Mouse (Mus musculus) heart, postnatal 10 days (tissue): ENCODE measurements around the gene Pou3f3. TPM values are rescaled to one million over a fixed set of nuclear protein-coding genes. Genes with fewer than 3 reads are reported as not detected.

Source experiments
- DNase-seq, 2 experiments: peaks; one replicate each; pipeline ENCODE4 v3.0.0; 2021
- intact Hi-C: fragments of 180-260 bp; cut with DNase I; formaldehyde crosslinking; loops from one replicate; pipeline ENCODE4 v1.15.1; 2025
- total RNA-seq, 2 experiments: library from RNA; stranded (reverse); gene quantifications; 2 replicates each; pipeline ENCODE4 v1.2.3; 2021

The Pou3f3 gene
- not detected for total RNA-seq

DNA sequence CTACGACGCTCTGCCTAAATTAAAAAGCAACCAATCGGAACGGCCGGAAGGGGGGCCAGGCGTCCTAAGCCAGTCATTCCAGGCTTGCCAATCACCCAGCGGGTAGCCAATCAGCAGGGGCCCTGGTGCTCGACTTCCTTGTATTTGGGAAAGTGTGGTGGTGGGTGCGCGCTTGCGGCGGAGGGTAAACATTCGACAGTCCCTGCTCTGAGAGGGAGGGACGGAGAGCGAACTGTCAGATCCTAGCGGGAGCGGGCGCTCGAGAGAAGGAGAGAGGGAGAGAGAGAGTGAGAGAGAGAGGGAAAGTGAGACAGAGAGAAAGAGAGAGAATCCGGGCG lies at the start of gene Pou3f3:
Pou3f3 (plus strand) TSS at position 191 of the 338 bp plus-strand sequence.
- intact Hi-C loops: loop anchor here (10.0 kb wide), 1 partner anchor 1421 kb away; no protein-coding TSS in a partner anchor
- peak in 1 of 2 experiments; percentile 60 for DNase-seq

- intact Hi-C loops: no loop called here
- no peak for DNase-seq
Measured at GRCm38 (mm10) chr1:42648366-42648935, 47.1 kb upstream of the Pou3f3 start.

DNA sequence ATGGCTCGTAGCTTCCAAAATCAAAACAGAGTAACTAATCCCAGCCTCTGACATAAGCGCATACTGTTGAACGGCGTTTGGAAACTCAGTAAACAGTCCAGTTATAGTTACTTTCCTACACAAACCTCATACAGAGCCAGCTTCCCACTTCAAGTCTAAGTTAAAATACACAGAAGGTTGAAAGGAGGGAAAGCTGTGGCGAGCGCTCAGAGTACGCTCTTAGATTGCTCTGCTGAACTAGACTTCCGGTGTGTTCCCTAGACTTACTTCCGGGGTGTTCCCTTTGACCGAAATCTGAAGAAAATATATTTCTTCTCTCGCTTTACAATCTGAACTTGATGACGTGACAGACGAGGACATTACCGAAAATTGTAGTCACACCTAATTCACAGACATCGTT lies 44.1 kb upstream of the Pou3f3 start:
- no peak for DNase-seq
- intact Hi-C loops: no loop called here

GRCm38 (mm10) chr1:42667546-42667945 lies 28.0 kb upstream of the Pou3f3 start:
- intact Hi-C loops: no loop called here
- no peak for DNase-seq

DNA sequence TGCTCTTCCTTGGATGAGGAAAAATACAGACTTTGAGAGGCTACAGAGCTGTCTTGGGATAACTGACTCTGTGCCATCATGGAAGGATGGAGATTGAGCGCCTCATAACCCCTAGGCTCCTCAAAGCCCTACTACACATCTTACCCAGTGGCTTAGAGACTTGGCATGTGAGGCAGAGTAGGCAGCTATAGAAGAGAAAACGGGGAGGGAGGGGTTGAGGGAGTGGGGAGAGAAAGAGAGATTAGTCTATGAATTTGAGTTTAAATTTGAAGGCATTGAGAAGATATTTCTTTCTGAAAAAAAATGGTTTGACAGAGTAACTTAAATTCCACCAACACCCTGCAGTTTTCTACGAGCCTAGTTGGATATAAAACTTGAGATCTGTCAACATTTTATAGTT lies 14.9 kb upstream of the Pou3f3 start:
- DNase-seq: no peak
- intact Hi-C loops: no loop called here

GRCm38 (mm10) chr1:42681762-42682161 lies 13.8 kb upstream of the Pou3f3 start:
- DNase-seq: no peak
- intact Hi-C loops: no loop called here

DNA sequence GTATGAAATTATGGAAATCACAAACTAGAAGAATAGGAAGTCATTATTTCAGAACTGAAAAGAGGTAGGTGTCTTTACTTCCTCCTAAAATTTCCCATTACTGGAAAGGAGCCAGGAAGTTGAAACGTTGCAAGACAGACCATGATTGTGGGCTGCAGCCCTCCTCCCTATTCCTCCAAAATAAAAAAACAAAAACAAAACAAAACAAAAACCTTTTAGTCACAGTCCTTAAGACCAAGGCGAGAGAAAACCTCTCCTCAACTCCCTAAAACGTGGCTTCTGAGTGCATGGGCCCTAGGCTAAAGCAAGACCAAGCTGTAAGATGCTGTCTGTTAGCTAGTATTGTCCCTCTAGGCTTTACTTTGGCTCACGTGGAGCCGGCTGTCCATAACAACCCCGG lies 11.7 kb upstream of the Pou3f3 start:
- no peak for DNase-seq
- intact Hi-C loops: no loop called here

- intact Hi-C loops: no loop called here
Measured at GRCm38 (mm10) chr1:42684345-42684744, 11.2 kb upstream of the Pou3f3 start.

DNA sequence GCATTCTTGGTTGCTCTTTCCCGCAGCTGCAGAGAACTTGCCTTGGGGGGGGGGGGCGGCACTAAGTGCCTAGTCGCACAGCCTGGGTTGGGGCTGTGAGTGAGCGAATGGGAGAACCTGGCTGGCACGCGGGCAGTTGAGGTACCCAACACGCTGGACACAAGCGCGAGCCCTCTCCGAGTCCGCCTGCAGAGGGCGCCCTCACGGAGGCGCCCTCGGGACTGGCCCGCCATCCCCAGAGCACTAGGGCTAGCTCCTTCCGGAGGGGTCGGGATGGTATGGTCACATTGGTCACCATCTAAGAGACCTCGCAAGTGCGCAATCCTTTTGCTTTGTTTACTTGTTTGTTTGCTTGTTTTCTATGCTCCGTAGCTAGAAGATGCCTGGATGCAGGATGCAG lies 10.8 kb upstream of the Pou3f3 start:
- intact Hi-C loops: no loop called here
- DNase-seq: no peak

More at GRCm38 (mm10) chr1:42684345-42684744, 11.2 kb upstream of the Pou3f3 start:
- DNase-seq: no peak

DNA sequence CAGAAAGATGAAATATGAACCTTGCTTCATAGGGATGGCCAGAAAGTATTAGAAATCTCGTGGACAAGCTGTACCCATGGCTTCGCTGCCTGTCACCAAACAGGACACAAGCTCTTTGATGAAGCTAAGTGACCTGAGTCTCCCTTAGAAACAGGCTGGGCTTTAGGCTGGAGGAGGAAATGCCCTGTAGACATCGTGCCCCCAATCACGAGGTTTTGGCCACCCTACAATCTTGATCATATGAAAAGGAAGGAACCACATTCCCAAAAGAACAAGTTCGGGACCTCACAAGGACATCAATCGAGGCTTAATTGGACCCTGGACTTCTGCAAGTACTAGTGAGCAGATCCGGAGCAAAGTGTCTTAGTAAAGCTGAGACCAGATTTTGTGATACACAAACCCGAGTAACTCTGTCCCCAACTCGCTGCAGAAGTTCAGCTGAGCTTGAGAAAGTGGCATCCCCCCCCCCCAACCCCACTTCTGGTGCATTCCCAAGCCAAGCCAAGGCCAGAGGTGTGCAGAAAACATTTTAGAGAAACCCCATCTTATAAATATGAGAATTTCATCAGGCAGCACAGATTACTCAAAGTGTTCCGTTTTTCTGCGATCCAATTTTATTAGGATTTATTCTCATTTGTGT lies 10.1 kb upstream of the Pou3f3 start:
- intact Hi-C loops: no loop called here
- DNase-seq: no peak

DNA sequence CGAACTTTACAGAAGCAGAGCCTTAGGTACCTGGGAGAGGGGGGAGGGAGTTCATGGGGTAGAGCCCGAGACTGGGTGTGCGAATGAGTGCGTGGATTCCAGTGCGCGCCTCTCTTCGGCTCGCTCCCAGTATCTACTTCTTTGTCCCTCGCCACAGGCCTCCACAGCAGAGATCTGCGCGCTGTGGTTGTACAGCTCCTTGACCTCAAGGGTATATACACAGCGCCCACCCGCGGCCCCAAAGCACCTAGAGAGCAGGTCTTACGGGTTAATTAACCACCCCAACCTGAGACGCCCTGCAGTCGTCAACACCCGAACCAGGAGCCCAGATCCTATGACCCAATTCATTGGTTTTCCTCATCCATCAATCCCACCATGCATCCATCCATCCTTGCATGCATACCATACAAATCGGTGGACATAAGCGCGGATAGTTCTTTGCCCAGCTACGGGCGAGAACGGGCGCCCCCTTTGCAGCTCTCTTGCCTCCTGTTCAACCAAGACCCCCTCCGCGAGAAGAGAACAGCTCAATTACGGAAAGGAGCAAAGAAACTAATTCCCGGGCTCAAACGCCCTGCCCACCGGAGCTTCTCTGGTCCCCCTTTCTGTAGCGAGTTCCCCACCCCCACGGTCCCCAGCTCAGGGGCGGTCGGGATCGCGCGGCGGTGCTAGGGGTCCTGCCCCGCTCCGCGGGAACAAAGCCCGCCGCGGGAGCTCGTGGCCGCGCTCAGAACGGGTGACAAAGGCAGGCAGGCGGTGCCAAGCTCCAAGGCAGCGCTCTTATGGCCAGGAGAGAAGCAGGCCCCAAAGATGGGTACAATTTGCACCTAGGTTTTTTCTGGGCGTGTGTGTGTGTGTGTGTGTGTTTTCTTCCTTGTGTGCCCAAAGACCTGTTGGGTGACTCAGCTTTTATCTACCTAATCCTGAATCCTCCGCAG lies 9.1 kb upstream of the Pou3f3 start:
- no peak for DNase-seq
- intact Hi-C loops: no loop called here

- intact Hi-C loops: no loop called here
- no peak for DNase-seq
Measured at GRCm38 (mm10) chr1:42687271-42687670, 8.3 kb upstream of the Pou3f3 start.

DNA sequence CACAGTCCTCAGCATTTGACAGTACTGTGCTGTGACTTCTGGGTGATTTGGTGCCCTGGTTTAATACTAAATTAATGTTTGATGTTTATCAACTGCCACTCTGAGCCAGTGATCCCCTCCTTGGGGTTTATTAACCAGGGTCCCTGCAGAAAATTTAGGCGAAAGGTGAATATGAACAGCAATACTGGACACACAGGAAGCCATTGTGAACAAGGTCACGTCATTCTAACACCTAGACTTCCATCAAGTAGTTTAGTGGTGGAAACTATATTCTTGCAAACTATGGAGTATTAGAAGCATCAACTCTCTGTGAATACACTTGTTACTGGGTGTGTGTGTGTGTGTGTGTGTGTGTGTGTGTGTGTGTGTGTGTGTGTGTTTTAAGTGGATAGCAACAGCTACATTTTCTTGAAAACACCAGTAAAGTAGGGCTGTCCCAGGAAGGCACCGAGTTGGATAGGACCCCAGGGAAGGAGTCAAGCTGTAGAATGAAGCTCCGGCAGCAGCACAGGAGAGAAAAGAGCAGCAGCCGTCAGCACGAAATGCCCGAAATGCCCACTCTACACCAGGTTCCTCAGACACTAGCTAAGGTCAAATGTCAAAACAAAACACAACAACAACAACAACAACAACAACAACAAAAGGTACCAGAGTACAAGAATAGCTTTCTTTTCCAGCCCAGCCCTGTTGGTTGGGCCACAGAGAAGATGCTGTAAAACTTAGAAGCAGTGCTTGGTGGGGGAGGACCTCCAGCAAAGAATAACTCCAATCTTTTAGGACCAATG lies 7.6 kb upstream of the Pou3f3 start:
- intact Hi-C loops: no loop called here
- DNase-seq: no peak

GRCm38 (mm10) chr1:42688541-42689125 lies 6.9 kb upstream of the Pou3f3 start:
- intact Hi-C loops: no loop called here
- no peak for DNase-seq

DNA sequence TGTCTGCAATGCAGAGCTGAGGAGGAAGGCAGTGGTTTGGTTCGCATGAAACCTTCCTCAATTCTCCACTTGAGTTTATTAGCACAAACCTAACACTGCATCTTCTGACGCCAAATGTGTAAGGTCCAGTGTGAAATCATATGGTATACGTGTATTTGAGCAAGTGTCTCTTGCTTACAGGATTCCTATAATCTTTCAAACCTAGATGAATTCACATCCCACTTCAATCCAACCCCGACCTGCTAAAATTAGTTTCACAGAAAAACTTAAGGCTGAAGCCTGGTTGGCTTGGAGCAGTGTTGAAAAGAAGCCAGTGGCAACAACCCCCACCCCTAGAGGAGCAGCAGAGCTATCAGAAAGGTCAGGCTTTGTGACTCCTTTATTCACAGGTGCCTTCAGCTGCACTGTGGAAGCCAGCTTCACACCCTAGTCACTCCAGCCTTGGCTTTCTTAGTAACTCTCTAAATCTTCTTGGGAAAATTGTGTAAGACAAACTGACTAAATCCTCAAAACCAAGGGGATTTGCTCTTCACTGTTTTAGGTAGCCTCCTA lies 5.5 kb upstream of the Pou3f3 start:
- intact Hi-C loops: loop anchor here (2.0 to 10.0 kb wide), 3 partner anchors 793 to 1415 kb away; no protein-coding TSS in a partner anchor
- DNase-seq: no peak

DNA sequence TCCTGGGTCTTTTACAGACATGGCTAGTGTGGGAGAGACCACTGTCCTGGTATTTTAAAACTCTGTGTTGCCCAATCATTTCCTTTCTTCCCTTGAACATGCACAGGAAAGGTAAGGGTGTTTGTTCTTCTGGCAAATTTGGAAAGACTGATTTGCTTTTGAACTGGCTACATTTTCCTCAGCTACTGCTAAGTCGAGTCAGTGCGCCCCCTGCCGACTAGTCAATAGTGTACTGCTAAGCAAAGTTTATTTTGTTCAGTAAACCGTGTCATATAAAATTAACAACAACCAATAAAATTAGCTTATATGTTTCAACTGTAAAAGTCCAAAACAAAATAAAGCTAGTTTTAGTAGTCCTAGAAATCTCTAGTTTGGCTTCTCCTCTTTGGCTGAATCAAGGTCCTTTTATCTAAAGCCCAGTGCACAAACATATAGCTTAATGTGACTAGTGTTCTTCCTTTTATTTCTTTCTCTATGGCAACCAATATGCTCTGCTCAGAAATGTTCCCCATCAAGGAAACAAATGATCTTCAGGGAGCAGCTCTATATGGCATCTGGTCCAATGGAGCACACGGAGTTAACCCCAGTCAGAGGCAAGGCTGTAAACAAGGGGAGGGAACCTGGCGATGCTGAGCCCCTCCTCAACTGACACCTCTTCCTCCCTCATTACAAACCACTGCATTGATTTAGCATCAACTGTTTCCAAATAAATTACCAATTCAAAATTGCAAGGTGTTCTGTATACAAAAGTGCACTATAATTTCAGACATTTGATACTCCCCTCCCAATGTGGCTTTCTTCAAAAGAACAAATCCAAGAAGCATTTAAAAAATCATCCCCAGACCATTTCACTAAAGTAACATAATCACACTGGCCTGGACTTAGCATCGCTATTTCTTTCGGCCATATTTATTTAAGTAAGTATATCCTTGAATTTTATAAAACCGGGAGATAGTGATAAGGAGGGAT lies 4.1 kb upstream of the Pou3f3 start:
- peak; percentile 64 to 84 for DNase-seq
- intact Hi-C loops: loop anchor here (2.0 to 10.0 kb wide), 3 partner anchors 795 to 1417 kb away; no protein-coding TSS in a partner anchor

DNA sequence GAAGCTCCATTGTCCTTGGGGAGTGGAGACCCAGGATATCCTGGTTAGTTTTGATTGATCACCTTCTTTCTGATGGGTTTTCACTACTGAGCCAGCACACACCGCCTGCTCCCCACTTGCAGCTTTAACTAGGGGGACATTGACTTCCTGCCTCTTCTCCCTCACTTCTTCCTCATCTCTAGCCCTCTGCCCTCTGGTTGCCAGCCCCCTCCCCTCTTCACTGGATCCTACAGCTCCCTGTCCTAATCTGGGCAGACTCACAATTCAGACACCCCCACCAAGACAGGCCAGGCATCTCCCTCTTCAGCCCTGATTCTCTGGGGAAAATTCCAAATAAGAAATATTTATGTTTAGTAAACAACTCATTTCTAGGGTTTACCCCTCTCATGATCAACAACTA lies 3.3 kb upstream of the Pou3f3 start:
- intact Hi-C loops: loop anchor here (10.0 kb wide), 1 partner anchor 1417 kb away; no protein-coding TSS in a partner anchor
- no peak for DNase-seq

DNA sequence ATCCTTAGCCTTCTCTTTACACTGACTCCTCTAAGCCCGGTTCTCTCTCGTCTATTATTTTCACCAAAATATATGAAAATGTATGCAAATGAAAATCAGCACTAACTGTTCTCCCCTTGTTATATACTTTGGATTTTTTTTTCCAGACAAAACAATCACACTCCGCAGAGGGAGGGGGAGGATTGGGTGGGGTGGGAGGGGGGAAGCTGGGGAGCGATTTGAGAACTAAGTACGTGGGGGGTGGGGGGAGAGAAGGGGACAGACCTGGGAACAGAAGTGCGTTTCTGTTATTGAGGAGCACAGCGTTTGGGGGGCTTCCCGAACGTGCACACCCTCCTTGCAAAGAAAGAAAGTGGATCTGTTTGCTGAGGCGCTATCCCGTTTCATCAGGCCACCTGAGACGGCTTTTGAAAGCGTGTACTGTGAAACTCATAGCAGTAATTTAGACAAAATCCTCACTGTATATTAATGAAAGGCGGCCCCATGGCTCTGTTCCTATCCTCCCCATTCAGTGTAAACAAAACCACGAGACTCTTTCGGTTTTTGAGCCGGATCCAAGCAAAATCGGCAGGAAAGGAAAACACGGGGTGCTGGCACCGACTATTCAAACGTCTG lies 2.4 kb upstream of the Pou3f3 start:
- intact Hi-C loops: loop anchor here (10.0 kb wide), 1 partner anchor 1418 kb away; no protein-coding TSS in a partner anchor
- DNase-seq: no peak
